Mouse (Mus musculus) erythroblast, embryonic 14.5 days (primary cell): Measurements from ENCODE around the gene Sdf2l1.

ENCODE experiments used
- GATA1 ChIP-seq: IDR thresholded peaks from 2 replicates; pipeline ENCODE4 v1.6.1; 2012; ENCODE audit warnings: low read length, inconsistent platforms, mixed read lengths
- TAL1 ChIP-seq: IDR thresholded peaks from 3 replicates; pipeline ENCODE4 v1.6.1; 2012; ENCODE audit warnings: low read length, inconsistent platforms, mixed read lengths

DNA sequence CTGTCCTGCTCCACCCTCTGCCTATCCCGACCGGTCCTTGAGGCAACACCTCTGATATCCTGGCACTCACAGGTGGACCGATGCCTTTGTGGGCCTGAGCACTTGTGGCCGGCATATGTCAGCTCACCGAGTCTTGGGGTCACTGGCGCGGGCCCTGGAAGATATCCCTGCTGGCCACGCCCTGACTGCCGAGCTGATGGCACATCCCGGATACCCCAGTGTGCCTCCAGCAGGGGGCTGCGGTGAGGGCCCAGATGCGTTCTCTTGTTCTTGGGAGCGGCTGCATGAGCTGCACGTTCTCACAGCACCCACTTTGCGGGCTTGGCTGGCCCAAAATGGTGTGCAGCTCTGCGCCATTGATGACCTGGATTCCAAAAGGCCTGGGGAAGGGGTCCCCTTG, 15.9 kb upstream of the Sdf2l1 start:
- TF ChIP-seq TAL1 = no peak
- no peak for TF ChIP-seq GATA1
